Mouse (Mus musculus) cortical plate, adult 2 months (tissue): ENCODE data around the gene Vipas39.
"Not testable (repeated sequence)": the region's sequence is repeated elsewhere in the genome, so short reads cannot be mapped to it uniquely, and the experiment has no call there.

ENCODE experiments used
- CTCF ChIP-seq: fragments of 200-500 bp; IDR thresholded peaks from 2 replicates; pipeline ENCODE4 v1.5.1; 2011; ENCODE audit warnings: mild to moderate bottlenecking, control low read depth, low read length; ENCODE audit not compliant: insufficient read depth; ENCODE audit errors: extremely low read depth
- POLR2A ChIP-seq: fragments of 200-500 bp; IDR thresholded peaks from 2 replicates; pipeline ENCODE4 v1.6.1; 2011; ENCODE audit warnings: mild to moderate bottlenecking, low read length, control low read depth; ENCODE audit not compliant: insufficient read depth; ENCODE audit errors: extremely low read depth

- not testable (repeated sequence) for TF ChIP-seq POLR2A, CTCF
Measured at GRCm38 (mm10) chr12:87205789-87206188, 60.3 kb downstream of the Vipas39 start.
